Comparison of ENCODE assay signal across 10 mouse cellular contexts in the genomic region with DNA sequence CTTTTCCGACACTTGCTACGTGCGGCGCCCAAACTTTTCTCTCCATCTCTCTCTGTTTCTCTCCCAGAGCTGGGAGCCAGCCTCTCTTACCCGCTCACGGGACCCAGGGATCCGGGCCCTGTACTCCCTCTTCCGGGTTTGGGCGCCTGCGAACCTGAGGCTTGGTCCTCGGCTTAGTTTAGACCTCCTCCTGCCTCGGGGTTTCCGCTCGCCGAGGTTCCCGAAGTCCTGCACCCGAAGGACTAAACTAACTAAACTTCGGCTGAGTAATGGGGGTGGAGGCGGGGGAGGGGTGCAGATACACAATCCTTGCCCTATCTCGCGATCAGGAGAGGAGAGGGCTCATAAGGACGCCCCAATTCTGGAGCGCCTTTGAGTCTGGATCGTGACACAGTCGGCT. TPM values are rescaled to one million over a fixed set of nuclear protein-coding genes. Genes with fewer than 3 reads are reported as not detected.
DNase-seq lines count a peak whose midpoint lies in the region; ATAC-seq lines count a peak whose summit lies in the region.
"Had no signal": no experiment of that assay in that cellular context is flagged by ENCODE, and none has a peak within 500 bp of the region (broad histone marks: within the 10 kb centered on the region; RNA-seq: fewer than 3 reads in every experiment).

Gene Sall1, minus strand, starts transcription at position 223 of the 400 bp plus-strand sequence.

- H3K4me3 ChIP-seq in heart, embryonic 11.5 days (ENCODE audit: low read depth, low read length) = peak within 1 kb of the TSS; percentile 84
- peak within 1 kb of the TSS; percentile 41 for H3K4me3 ChIP-seq in brown adipose tissue, adult 24 weeks (ENCODE audit: insufficient read depth, low read depth, low read length)
- peak within 1 kb of the TSS; percentile 50 for H3K4me3 ChIP-seq in hindbrain, embryonic 15.5 days
- H3K4me3 ChIP-seq in neural tube, embryonic 15.5 days (replicated peaks) = peak within 1 kb of the TSS; percentile 54

- peak within 1 kb of the TSS; percentile 89 for H3K4me2 ChIP-seq in heart, embryonic 11.5 days
- peak within 1 kb of the TSS; percentile 69 for H3K4me2 ChIP-seq in hindbrain, embryonic 15.5 days
- peak within 1 kb of the TSS; percentile 90 for H3K4me2 ChIP-seq in neural tube, embryonic 15.5 days

- ATAC-seq in heart, embryonic 11.5 days (replicated peaks; ENCODE audit: insufficient number of reproducible peaks, low FRiP score, low TSS enrichment) = peak; percentile 19; the same call in 1 of the 2 replicates
- ATAC-seq in hindbrain, embryonic 15.5 days (ENCODE audit: low FRiP score, low read depth) = no peak; the same call in 1 of the 2 replicates
- ATAC-seq in neural tube, embryonic 15.5 days (ENCODE audit: low FRiP score) = no peak

- intact Hi-C loops in heart, postnatal 14 days (cut with DNase I) = no loop called here
- intact Hi-C loops in left cerebral cortex, postnatal 36 days (cut with DNase I) = loop anchor here (5.0 kb wide), 2 partner anchors 268 to 528 kb away; no protein-coding TSS in a partner anchor

- 0% methylated on average over 25 of the region's 25 CpGs for WGBS in heart, embryonic 11.5 days (ENCODE audit: insufficient replicate concordance)
- WGBS in hindbrain, embryonic 15.5 days = under 1% methylated on average over 25 of the region's 25 CpGs
- under 1% methylated on average over 25 of the region's 25 CpGs for WGBS in neural tube, embryonic 15.5 days

- no peak for DNase-seq in heart, postnatal 14 days
- no peak for DNase-seq in left cerebral cortex, postnatal 36 days (ENCODE audit: low spot score in 2 of 2)
- DNase-seq in adrenal gland, adult 18-20 months (ENCODE audit: low spot score in 2 of 2) = no peak
- DNase-seq in spleen, postnatal 14 days (ENCODE audit: low spot score in 2 of 2) = no peak

- no peaks in the 10 kb centered on the region for H3K36me3 ChIP-seq in heart, embryonic 11.5 days (ENCODE audit: control insufficient read depth, insufficient read depth, low read length)
- no peaks in the 10 kb centered on the region for H3K36me3 ChIP-seq in hindbrain, embryonic 15.5 days
- no peaks in the 10 kb centered on the region for H3K36me3 ChIP-seq in neural tube, embryonic 15.5 days
- H3K36me3 ChIP-seq: G1E had no signal

- H3K27ac ChIP-seq in heart, embryonic 11.5 days (ENCODE audit: low read depth, low read length) = peak within 1 kb of the TSS; percentile 95
- H3K27ac ChIP-seq in brown adipose tissue, adult 24 weeks (replicated peaks; ENCODE audit: low read depth, low read length) = no peak within 1 kb of the TSS
- H3K27ac ChIP-seq in hindbrain, embryonic 15.5 days (replicated peaks) = peak within 1 kb of the TSS; percentile 83
- peak within 1 kb of the TSS; percentile 90 for H3K27ac ChIP-seq in neural tube, embryonic 15.5 days (replicated peaks)
- H3K27ac ChIP-seq: macrophage had no signal

- peaks cover 12% of the 10 kb centered on the region for H3K4me1 ChIP-seq in heart, embryonic 11.5 days (ENCODE audit: control insufficient read depth, insufficient read depth, low read length)
- H3K4me1 ChIP-seq in brown adipose tissue, adult 24 weeks (ENCODE audit: control insufficient read depth, insufficient read depth, insufficient read length, low read length) = 0 out of 2 replicates have a peak, but pooled peaks cover 3% of the 10 kb centered on the region
- peaks cover 45% of the 10 kb centered on the region for H3K4me1 ChIP-seq in hindbrain, embryonic 15.5 days (replicated peaks)
- peaks cover 58% of the 10 kb centered on the region for H3K4me1 ChIP-seq in neural tube, embryonic 15.5 days

- H3K9me3 ChIP-seq in heart, embryonic 11.5 days (replicated peaks; ENCODE audit: control insufficient read depth, low read length) = no peaks in the 10 kb centered on the region
- no peaks in the 10 kb centered on the region for H3K9me3 ChIP-seq in hindbrain, embryonic 15.5 days
- H3K9me3 ChIP-seq in neural tube, embryonic 15.5 days (replicated peaks) = no peaks in the 10 kb centered on the region

- H3K9ac ChIP-seq in heart, embryonic 11.5 days (ENCODE audit: low read depth, low read length) = peak within 1 kb of the TSS; percentile 96
- H3K9ac ChIP-seq in hindbrain, embryonic 15.5 days = peak within 1 kb of the TSS; percentile 48
- peak within 1 kb of the TSS; percentile 61 for H3K9ac ChIP-seq in neural tube, embryonic 15.5 days (replicated peaks)

- peaks cover 24% of the 10 kb centered on the region for H3K27me3 ChIP-seq in heart, embryonic 11.5 days (ENCODE audit: control insufficient read depth, insufficient read depth, low read length)
- peaks cover 34% of the 10 kb centered on the region for H3K27me3 ChIP-seq in hindbrain, embryonic 15.5 days
- peaks cover 22% of the 10 kb centered on the region for H3K27me3 ChIP-seq in neural tube, embryonic 15.5 days (replicated peaks)

RNA-seq across cellular contexts. Expression of gene Sall1, which starts in this region (rescaled TPM):
- polyA plus RNA-seq in heart, embryonic 11.5 days (2014; fragmentation: Nextera tagmentation; extraction: Ambion mirVana) = 7.7 TPM in 2 replicates
- total RNA-seq in heart, postnatal 14 days (2021) = 1 to 10 TPM; 1.0 to 1.8 TPM
- not detected in 2 replicates for polyA plus RNA-seq in brown adipose tissue, adult 24 weeks (2012; ENCODE audit: insufficient read depth, insufficient read length, missing spikeins)
- 6.0 and 8.1 TPM in 2 replicates for polyA plus RNA-seq in hindbrain, embryonic 15.5 days (2015; fragmentation: Nextera tagmentation; extraction: Ambion mirVana)
- total RNA-seq in left cerebral cortex, postnatal 36 days (2021) = 10 to 100 TPM; 12.0 to 14.1 TPM
- 11.6 and 11.7 TPM in 2 replicates for polyA plus RNA-seq in neural tube, embryonic 15.5 days (2015; fragmentation: Nextera tagmentation; extraction: Ambion mirVana)
- under 1 TPM in 1 of 2 experiments, not detected in 1; 0.07 TPM for total RNA-seq in adrenal gland, adult 18-20 months (2021)
- polyA plus RNA-seq: G1E, macrophage had no signal

Comparison
In these comparisons a context has a peak if more than half of its experiments do, and no peak if none do; other contexts are left out.
1. RNA of gene Sall1 (total RNA-seq): 12.0 to 14.1 TPM in left cerebral cortex, postnatal 36 days; 1.0 to 1.8 TPM in heart, postnatal 14 days and 0.07 TPM in adrenal gland, adult 18-20 months; every median in the first group is over 4 times any median in the second.
2. Peak in every context shown above with its lines, with median percentiles within 50 percentile points of each other: H3K4me2 ChIP-seq, H3K4me3 ChIP-seq and H3K9ac ChIP-seq.